Mouse (Mus musculus): ENCODE data around the gene Zfp59.
A peak's percentile ranks its signal among the peaks of the same experiment; 100 is the strongest.
"Not testable (repeated sequence)": the region's sequence is repeated elsewhere in the genome, so short reads cannot be mapped to it uniquely, and the experiment has no call there.

Gene Zfp59

DNA sequence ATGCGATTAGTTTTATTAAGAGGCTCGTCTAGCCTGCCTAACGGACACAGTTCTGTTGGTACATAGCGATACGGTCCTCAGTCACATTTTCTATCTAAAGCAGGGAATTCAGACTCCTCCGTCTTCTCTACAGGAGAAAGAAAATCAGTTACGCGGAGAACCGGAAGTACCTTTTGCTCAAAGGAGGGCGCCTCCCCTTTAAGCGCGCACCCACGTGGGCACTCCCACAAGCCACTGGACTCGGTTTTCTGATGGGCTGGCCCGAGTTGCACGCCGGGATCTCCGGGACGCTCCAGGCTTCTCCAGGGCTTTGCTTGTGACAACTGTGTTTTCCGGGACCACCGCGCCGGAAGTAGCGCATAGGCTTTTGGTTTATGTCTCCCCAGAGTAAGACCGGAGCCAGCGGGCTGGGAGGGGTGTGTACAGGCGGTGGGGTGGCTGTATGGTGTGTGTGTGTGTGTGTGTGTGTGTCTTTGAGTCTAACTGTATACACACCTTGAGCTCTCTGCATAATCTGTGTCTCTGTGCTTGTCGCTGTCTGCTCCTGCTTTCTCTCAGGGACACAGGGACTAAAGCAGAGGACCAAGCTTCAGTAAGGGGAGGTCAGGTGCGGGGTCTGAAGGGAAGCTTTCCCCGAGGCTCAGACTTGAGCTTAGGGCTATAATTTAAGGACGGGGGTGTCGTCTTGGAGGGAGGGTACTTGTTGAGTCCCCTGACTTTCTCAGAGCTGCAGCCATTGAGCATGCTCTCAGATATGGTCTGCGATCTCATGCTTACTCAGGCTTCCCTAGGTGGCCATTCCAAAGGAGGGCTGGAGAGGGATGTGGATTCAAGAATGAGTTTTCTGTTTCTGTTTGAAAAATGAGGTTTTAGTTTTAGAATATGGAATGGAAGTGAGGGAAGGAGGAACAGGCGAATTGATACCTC is at the start of gene Zfp59:
TSS of gene Zfp59 (plus strand) at position 285 of the 927 bp plus-strand sequence.
- peak; percentile 96 for DNase-seq (ENCODE audit: low read depth, low spot score)

DNA sequence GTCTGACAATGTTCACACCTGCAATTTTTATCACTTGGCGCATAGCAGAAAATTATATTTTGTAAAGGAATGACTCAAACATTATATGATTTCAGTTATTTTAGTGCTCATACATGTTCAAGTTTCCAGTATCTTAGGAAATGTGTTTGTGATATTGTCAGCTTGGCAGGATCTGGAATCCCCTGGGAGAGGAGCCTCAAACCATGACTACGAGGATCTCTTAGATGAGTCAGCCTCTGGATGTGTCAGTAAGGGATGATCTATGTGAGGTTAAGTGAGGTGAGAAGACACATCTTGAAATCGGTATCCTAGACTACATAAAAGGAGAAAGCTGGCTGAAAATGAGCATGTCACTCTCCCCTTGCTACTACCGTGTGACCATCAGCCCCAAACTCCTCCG is 49.1 kb upstream of the Zfp59 start:
- no peak for DNase-seq (ENCODE audit: low read depth, low spot score)

GRCm38 (mm10) chr7:27793865-27794264 is 44.5 kb upstream of the Zfp59 start:
- not testable (repeated sequence) for DNase-seq (ENCODE audit: low read depth, low spot score)

DNA sequence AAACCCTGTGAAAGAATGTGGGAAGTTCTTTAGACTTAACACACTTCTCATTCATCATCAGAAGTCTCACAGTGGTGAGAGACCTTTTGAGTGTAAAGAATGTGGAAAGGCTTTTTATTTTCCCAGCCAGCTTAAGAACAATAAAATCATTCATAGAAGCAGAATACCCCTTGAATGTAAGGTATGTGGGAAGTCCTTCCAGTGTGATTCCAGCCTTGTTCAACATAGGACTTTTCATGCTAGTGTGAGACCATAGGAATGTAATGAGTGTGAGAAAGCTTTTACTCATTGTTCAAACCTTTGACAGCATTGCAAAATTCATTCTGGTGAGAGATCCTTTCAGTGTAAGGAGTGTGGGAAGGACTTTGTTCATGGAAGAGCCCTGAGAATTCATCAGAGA is 43.8 kb upstream of the Zfp59 start:
- no peak for DNase-seq (ENCODE audit: low read depth, low spot score)

DNA sequence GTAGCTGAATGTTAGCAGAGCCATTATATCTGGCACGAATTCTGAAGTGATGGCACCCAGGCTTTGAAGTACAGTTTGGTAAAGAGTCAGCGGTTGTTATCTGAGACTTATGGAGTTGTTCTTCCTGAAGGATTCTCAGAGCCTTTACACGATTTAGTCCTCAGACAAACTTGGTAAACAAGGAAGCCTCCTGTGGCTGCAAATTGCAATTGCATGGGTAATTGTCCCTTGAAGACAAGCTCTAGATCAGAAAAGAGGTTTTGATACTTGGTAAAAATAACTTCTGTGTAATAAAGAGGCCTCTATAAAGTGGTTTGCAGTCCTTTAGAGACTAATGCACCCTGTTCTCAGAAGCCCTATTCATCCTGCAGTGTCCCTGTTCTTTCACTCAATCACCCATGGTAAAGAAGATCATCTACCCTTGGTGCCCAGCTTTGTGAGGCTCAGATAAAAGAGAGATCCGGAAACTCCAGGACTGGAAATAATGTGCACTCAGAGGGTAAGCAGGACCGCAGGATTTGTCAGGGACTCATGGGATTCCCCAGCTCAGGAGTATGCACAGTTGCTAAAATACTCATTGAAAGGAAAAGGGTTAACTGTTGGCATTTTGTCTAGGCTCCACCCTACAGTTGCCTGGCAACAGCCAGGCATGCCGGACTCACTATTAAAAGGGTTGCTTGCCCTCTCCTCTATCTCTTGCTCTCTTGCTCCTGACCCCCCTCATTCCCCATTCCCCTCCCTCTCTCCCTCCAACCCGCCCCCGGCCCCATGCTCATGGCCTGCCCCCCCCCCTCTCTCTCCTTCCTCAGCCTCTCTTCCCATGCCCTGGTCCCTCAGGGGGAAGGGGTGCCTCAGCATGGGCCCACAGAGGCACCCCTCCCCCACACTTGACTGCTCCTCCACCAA is 40.2 kb upstream of the Zfp59 start:
- peak; percentile 26 for DNase-seq (ENCODE audit: low read depth, low spot score)

DNA sequence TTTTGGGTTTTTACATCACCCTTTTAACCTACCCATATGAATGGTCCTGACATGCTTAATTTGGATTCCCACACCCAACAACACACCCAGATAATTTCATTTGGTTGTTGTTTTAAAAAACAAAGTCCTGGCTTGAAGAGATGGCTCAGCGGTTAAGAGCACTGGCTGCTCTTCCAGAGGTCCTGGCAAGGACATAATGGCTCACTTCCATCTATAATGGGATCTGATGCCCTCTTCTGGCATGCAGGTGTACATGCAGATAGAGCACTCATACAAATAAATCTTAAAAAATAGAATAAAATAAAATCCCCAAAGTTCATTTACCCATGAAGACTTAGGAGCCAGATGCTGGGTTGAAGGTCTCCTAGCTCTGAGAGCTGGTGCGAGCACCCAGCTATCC is 37.3 kb upstream of the Zfp59 start:
- DNase-seq (ENCODE audit: low read depth, low spot score), result peak; percentile 55

DNA sequence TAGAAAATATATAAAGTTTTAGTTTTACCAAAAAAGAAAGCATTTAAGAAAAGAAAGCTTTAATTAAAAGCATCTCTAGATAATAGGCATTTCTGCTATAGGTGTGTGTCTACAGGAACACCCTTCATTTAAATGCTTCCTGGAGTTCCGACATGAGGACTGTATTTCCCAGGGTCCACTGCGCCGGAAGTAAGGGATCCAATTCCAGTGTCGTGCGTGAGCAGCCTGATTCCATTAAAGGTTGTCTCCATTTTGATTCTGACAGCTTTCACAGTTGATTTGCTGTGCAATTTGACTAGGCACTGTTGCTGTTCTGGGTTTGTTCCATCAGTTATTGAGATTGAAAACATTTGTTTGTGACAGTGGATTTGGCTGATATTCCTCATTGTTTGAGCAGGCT is 35.4 kb upstream of the Zfp59 start:
- DNase-seq (ENCODE audit: low read depth, low spot score), result peak; percentile 56

DNA sequence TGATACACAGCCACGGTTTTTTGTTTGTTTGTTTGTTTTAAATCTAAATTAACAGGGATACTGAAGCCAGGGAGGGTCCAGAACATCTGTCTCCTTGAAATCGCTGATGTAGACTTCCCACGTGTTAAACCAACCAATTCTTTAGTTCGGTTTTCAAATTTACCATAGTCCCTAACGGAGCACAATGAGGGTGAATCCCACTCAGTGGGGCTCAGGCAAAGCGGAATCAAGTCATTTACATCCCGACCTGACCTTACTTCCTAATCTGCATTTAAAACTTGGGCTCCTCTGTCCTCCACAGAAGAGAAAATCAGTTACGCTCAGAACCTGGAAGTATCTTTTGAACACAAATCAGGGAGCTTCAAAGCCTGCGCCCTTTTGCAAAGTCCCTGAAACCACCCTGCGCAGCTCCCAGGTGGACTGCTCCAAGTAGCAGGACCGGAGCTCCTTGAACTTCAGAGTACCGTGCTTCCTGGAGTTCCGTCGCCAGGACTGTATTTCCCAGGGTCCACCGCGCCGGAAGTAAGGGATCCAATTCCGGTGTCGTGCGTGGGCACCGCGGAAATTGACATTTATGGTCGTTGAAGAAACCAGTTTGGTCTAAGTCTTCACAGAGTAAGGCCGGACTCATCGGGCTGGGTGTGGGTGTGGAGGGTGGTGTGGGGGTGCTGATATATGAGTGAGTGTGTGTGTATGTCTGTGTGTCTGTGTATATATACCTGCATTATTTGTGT is 33.9 kb upstream of the Zfp59 start:
- peak; percentile 93 for DNase-seq (ENCODE audit: low read depth, low spot score)

DNA sequence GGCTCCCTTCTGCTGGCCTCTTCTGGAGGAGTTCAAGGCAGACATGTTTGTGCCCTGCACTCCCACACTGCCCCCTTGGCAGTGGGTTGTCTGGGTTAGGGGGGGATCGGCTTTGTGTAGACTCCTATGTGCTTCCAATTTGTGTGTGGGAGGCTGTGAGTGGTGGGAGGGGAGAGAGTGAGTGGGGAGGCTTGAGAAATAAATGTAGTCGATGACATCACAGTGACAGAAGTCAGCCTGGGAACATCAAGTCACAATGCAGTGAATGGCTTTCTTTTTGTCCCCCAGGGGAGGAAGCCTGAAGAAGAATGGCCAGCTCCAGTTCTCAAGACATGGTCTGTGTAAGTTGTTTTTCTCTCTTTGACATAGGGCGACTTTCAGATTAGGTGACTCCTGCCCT is 31.5 kb upstream of the Zfp59 start, which contains the start of gene Zfp626:
TSS of gene Zfp626 (plus strand) at position 301 of the 400 bp plus-strand sequence.
- DNase-seq (ENCODE audit: low read depth, low spot score), result not testable (repeated sequence)

DNA sequence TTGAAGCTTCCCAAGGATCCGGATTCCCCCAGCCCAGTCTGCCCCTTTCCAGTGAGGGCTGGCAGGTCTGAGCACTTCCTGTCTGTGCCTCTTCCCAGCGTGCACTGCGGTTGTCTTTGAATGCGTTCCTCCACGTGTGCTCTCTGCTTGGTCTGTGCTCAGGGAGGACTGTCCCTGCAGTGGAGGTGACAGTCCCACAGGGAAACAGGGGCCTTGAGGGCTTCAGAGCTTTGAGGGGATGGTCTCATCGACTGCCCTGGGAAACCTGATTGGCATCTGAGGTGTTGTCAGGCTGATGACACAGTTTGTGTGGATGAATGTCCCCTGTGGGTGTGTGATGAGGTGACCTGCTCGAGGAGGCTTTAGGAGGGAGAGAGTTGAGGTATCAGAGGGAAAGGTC is 31.1 kb upstream of the Zfp59 start:
- peak; percentile 74 for DNase-seq (ENCODE audit: low read depth, low spot score)

DNA sequence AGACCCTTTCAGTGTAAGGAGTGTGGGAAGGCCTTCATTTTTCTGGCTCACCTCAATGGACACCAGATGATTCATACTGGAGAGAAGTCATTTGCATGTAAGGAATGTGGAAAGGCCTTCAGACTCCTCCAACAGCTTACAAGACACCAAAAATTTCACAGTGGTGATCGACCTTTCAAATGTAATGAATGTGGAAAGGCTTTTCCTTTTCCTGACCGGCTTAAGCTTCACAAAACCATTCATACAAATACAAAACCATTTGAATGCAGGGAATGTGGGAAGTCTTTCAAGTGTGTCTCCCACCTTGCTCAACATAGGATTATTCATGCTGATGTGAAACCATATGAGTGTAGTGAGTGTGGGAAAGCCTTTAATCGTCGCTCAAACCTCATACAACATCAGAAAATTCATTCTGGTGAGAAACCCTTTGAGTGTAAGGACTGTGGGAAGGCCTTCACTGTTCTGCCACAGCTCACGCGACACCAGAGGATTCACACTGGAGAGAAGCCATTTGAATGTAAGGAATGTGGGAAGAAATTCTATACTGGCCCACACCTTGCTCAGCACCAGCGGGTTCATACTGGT is 19.8 kb upstream of the Zfp59 start:
- peak; percentile 84 for DNase-seq (ENCODE audit: low read depth, low spot score)

GRCm38 (mm10) chr7:27822611-27823010 is 15.8 kb upstream of the Zfp59 start:
- DNase-seq (ENCODE audit: low read depth, low spot score), result no peak

DNA sequence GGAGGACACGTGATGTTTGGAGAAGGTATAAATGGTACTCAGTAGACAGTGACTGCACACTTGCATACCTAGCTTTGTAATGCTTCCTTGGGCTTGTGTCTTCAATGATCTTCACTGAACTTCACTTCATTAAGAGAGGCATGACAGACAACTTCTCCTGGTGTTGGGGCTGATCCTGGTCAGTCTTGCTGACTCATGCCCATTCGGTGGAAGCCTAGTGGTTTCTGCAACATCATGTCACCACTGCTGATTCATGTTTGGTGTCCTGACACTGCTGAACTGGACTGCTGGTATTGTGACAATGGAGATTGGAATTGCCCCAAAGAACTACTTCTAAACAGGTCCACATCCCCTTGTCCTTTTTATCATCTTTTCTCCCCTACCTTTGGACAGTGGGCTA is 4.3 kb upstream of the Zfp59 start:
- DNase-seq (ENCODE audit: low read depth, low spot score), result no peak

- no peak for DNase-seq (ENCODE audit: low read depth, low spot score)
Measured at GRCm38 (mm10) chr7:27837896-27838295, 511 bp upstream of the Zfp59 start.

DNA sequence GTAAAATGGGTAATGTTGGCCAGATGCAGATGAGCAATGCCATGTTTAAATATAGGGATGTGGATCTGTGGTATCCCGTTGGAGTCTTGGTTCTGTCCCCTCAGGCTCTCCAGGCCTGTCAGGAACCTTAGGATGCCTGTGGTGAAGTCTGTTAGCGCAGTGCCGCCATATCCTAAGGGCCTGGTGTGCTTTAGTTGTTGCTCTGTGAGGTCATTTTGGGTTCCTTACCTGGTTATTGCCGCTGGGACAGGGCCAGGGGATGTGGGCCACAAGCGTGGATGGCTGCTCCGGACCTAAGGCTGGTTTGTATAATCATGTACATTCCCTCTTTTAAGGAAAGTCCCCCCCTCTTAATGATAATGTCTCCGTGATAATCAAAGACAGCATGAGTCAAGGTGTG is 1.2 kb downstream of the Zfp59 start:
- no peak for DNase-seq (ENCODE audit: low read depth, low spot score)

- peak; percentile 95 for DNase-seq (ENCODE audit: low read depth, low spot score)
Measured at GRCm38 (mm10) chr7:27840104-27840503, 1.7 kb downstream of the Zfp59 start.

DNA sequence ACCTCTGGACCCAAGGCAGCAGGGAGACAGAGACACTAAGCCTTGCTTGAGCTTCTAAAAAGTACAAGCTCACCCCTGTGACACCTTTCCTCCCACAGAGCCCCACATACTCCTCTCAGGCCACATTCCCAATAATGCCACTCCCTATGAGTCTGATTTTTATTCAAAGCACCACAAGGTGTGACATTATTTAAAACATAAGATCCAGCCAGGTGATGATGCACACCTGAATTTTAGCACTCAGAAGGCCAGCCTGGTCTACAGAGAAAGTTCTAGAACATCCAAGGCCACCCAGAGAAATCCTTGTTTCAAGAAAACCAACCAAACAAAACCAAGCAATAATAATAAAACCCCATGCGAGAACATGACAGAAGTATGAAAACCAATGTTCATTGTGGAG is 18.8 kb downstream of the Zfp59 start, which contains the start of gene Zfp607a:
TSS of gene Zfp607a (plus strand) at position 301 of the 400 bp plus-strand sequence.
- no peak for DNase-seq (ENCODE audit: low read depth, low spot score)

DNA sequence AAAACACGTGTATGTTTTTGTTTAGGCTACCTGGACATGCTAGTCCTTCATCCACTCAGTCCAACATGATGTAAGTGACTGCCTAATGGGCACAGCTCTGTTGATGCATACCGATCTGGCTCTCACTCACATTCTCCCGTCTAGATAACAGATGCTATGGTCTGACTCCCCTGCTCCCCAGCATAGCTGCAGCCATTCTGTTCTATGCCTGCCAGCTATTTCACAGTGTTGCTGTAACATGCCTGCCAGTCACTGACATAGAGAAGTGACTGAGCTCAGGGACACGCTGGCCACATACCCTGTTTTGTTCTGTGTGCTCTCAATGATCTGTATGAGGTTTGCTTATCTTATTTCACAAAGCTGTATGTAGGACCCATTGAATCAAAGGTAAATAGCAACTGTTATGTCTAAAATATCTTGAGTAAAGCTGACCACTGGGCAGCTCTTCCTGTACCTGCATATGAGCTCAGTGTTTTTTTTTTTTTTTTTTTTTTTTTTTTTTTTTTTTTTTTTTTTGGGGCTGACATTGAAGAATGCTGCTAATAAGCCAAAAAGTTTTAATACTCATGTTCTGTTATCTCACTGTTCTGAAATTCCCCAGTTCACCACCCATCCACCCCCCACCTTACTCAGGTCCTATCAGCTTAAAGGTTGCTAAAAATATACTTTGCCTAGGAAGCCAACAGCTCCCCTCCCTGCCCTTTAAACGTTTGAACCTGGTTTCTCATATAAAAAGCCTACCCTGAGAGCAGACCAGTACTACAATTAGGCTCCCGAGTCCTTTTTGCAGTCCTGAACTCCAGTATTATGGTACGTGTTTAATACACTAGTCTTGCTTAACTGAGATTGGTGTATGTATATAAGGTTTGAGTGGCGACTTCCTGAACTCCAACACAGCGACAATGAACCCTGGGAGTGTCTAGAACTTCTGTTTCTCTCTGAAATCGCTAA is 21.2 kb downstream of the Zfp59 start:
- DNase-seq (ENCODE audit: low read depth, low spot score), result no peak

DNA sequence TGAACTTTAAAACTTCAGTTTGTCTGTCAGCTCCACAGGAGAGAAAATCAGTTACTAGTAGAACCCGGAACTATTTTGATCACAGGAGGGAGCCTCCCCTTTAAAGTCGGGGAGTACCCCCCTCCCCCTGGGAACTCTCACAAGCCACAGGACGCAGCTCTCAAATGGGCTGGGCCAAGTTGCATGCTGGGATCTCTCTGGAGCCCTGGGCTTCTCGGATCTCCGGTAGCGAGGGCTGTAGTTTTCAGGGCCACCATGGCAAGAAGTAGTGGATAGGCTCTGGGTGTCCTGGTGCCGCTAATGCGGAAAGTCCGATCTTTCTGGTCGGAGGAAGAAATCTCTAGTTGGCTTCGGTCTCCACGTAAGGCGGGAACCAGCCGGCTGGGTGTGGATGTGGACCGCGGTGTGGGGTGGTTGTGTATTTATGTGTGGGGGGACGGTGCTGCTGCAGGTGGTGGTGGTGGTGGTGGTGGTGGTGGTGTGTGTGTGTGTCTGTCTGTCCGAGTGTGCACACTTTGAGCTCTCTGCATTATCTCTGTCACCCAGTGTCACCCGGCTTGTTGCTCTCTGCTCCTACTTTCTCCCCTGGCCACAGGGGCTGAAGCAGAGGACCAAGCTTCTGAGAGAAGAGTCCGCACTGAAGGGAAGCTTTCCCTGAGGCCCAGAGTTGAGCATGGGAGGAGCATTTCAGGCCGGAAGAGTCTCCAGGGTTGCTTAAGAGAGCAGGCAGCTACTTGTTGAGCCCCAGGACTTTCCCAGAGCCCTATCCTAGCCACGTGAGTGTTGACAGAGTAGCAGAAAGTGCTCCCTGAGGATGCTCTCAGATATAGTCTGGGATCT is 22.2 kb downstream of the Zfp59 start:
- peak; percentile 65 for DNase-seq (ENCODE audit: low read depth, low spot score)

Data from ZHBTc4 (cell line).